Mouse (Mus musculus) left cerebral cortex, adult 11 months (tissue): ENCODE measurements around the gene Cyp11a1.

Experiments
- DNase-seq: peaks from one replicate; pipeline ENCODE4 v3.0.0; 2022; ENCODE audit warnings: low spot score

The Cyp11a1 gene

GRCm38 (mm10) chr9:58009015-58009362 lies 2.8 kb downstream of the Cyp11a1 start:
- DNase-seq, result no peak

- no peak for DNase-seq
Measured at GRCm38 (mm10) chr9:58009588-58009987, 3.4 kb downstream of the Cyp11a1 start.

- DNase-seq, result no peak
Measured at GRCm38 (mm10) chr9:58011027-58011426, 4.8 kb downstream of the Cyp11a1 start.

GRCm38 (mm10) chr9:58011552-58011951 lies 5.3 kb downstream of the Cyp11a1 start:
- no peak for DNase-seq

GRCm38 (mm10) chr9:58012486-58012885 lies 6.3 kb downstream of the Cyp11a1 start:
- no peak for DNase-seq

GRCm38 (mm10) chr9:58012935-58013334 lies 6.7 kb downstream of the Cyp11a1 start:
- DNase-seq, result no peak

- DNase-seq, result no peak
Measured at GRCm38 (mm10) chr9:58014393-58015160, 8.4 kb downstream of the Cyp11a1 start.

GRCm38 (mm10) chr9:58015856-58016255 lies 9.6 kb downstream of the Cyp11a1 start:
- no peak for DNase-seq

- no peak for DNase-seq
Measured at GRCm38 (mm10) chr9:58016962-58017361, 10.8 kb downstream of the Cyp11a1 start.

GRCm38 (mm10) chr9:58018385-58018784 lies 12.2 kb downstream of the Cyp11a1 start:
- no peak for DNase-seq

- DNase-seq, result no peak
Measured at GRCm38 (mm10) chr9:58025995-58026394, 19.8 kb downstream of the Cyp11a1 start.

GRCm38 (mm10) chr9:58027426-58028180 lies 21.4 kb downstream of the Cyp11a1 start:
- DNase-seq, result no peak

- no peak for DNase-seq
Measured at GRCm38 (mm10) chr9:58028841-58029240, 22.6 kb downstream of the Cyp11a1 start.

GRCm38 (mm10) chr9:58029635-58030034 lies 23.4 kb downstream of the Cyp11a1 start:
- no peak for DNase-seq

- no peak for DNase-seq
Measured at GRCm38 (mm10) chr9:58031895-58032294, 25.7 kb downstream of the Cyp11a1 start.

GRCm38 (mm10) chr9:58035519-58035918 lies 29.3 kb downstream of the Cyp11a1 start:
- DNase-seq, result peak; percentile 34

GRCm38 (mm10) chr9:58035951-58036698 lies 29.9 kb downstream of the Cyp11a1 start:
- no peak for DNase-seq

- no peak for DNase-seq
Measured at GRCm38 (mm10) chr9:58036961-58037360, 30.8 kb downstream of the Cyp11a1 start.

- DNase-seq, result peak; percentile 55
Measured at GRCm38 (mm10) chr9:58038500-58039168, 32.4 kb downstream of the Cyp11a1 start.

- DNase-seq, result no peak
Measured at GRCm38 (mm10) chr9:58040977-58041376, 34.8 kb downstream of the Cyp11a1 start.

- DNase-seq, result no peak
Measured at GRCm38 (mm10) chr9:58042391-58042790, 36.2 kb downstream of the Cyp11a1 start.

- DNase-seq, result no peak
Measured at GRCm38 (mm10) chr9:58043496-58044017, 37.3 kb downstream of the Cyp11a1 start.
